Mouse (Mus musculus): Measurements from ENCODE around the gene Ube2v1.

DNA sequence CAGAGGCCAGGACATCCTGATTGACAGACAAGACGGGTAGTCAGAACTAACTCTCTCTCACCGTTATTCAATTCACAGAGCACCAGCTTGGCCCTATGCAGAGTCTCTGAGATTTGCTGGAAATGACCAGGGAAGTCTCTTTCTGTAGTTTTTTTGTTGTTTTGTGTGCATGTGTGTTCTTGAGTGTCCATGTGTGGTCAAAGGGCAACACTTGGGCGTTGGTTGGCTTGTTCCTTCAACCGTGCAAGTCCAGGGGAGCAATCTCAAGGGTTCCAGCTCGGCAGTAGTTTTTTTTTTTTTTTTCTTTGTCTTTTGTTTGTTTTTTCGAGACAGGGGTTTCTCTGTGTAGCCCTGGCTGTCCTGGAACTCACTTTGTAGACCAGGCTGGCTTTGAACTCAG lies 30.8 kb upstream of the Ube2v1 start:
- TF ChIP-seq CTCF (IDR thresholded peaks at IDR 0.05; ENCODE audit: control insufficient read depth, insufficient read depth, insufficient replicate concordance, low read depth, low read length), result no peak
- TF ChIP-seq POLR2A (IDR thresholded peaks at IDR 0.05; ENCODE audit: control insufficient read depth, low read depth, low read length), result no peak

Measured in testis, adult 2 months (tissue).